9 mouse cellular contexts compared by ENCODE assay signal in the genomic region with DNA sequence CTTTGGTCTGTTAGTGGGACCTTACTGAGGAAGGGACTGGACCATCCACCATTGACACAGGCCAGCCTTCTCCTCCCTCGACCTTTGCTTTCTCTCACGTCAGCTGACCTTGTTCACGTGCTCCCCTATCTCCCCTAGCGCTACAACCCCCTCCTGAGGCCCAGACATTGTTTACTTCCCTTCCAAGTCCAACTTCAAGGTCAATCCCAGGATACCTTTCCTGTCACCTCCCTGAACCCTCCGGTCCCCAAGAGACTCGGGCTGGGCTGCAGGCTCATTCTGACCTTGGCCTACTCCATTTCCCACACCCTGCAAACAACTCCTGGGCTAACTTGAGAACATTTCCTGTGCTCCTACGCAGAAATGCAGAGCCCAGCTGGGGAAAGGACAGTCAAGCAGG.
DNase-seq lines count a peak whose midpoint lies in the region.
"Had no signal": no experiment of that assay in that cellular context is flagged by ENCODE, and none has a peak within 500 bp of the region (broad histone marks: within the 10 kb centered on the region; RNA-seq: fewer than 3 reads in every experiment).

No protein-coding gene starts in this region.

- intact Hi-C loops in gastrocnemius, postnatal 14 days (cut with DNase I; ENCODE audit: low total_unique reads): loop anchor here (5.0 to 10.0 kb wide), 3 partner anchors 40 to 195 kb away; a partner anchor contains a TSS

- peak; percentile 32 for DNase-seq in embryo, embryonic 10 days (ENCODE audit: low spot score)
- no peak for DNase-seq in embryo, embryonic 9.5 days (ENCODE audit: extremely low spot score)
- DNase-seq in gastrocnemius, postnatal 14 days: peak; percentile 22
- DNase-seq in kidney, adult 9 months: peak; percentile 87
- peak; percentile 12 for DNase-seq in lung, postnatal 14 days
- DNase-seq in spleen, postnatal 14 days (ENCODE audit: low spot score in 2 of 2): no peak
- no peak for DNase-seq in cerebellum, adult 18-20 months
- DNase-seq in thymus, postnatal 10 days (ENCODE audit: low spot score in 2 of 2): no peak
- DNase-seq: thymus, adult 2 months had no signal

Comparison
In these comparisons a context has a peak if more than half of its experiments do, and no peak if none do; other contexts are left out.
1. DNase-seq: peak in embryo, embryonic 10 days (single experiment), gastrocnemius, postnatal 14 days (single experiment), kidney, adult 9 months (single experiment) and lung, postnatal 14 days (single experiment); none in embryo, embryonic 9.5 days (single experiment), spleen, postnatal 14 days (0 of 2), cerebellum, adult 18-20 months (0 of 2) and thymus, postnatal 10 days (0 of 2).